Mouse (Mus musculus) liver, postnatal 0 days (tissue): Measurements from ENCODE around the gene Gk. TPM values are rescaled to one million over a fixed set of nuclear protein-coding genes. Genes with fewer than 3 reads are reported as not detected.

Source experiments
- ATAC-seq: fragments of 200-750 bp; cut with Nextera tagmentation; 2 replicates; pipeline ENCODE4 v1.8.0; 2017; ENCODE audit warnings: mild to moderate bottlenecking, moderate library complexity
- DNase-seq: peaks from one replicate; pipeline ENCODE4 v3.0.0-alpha.2; 2016
- H3K27ac ChIP-seq: fragments of 300-500 bp; sonication (generic); 2 replicates; pipeline ENCODE4 v1.5.1; 2014; ENCODE audit warnings: antibody characterized with exemption, moderate library complexity, mild to moderate bottlenecking, low read depth
- H3K27me3 ChIP-seq: fragments of 300-500 bp; sonication (generic); 2 replicates; pipeline ENCODE4 v1.6.1; 2014; ENCODE audit warnings: low read length, control low read depth, mixed read lengths; ENCODE audit not compliant: insufficient read depth
- H3K36me3 ChIP-seq: fragments of 300-500 bp; sonication (generic); replicated peaks from 2 replicates; pipeline ENCODE4 v1.6.1; 2014; ENCODE audit warnings: mild to moderate bottlenecking, control low read depth, low read length, moderate library complexity, mixed read lengths; ENCODE audit not compliant: insufficient read depth
- H3K4me1 ChIP-seq: fragments of 300-500 bp; sonication (generic); 2 replicates; pipeline ENCODE4 v1.6.1; 2014; ENCODE audit warnings: antibody characterized with exemption, mild to moderate bottlenecking, control low read depth; ENCODE audit not compliant: insufficient read depth
- H3K4me2 ChIP-seq: fragments of 300-500 bp; sonication (generic); 2 replicates; pipeline ENCODE4 v1.6.1; 2014; ENCODE audit warnings: low read depth, mild to moderate bottlenecking, low read length, moderate library complexity, mixed read lengths
- H3K4me3 ChIP-seq: fragments of 300-500 bp; sonication (generic); 2 replicates; pipeline ENCODE4 v1.5.1; 2014; ENCODE audit warnings: low read depth, low read length
- H3K9ac ChIP-seq: fragments of 300-500 bp; sonication (generic); replicated peaks from 2 replicates; pipeline ENCODE4 v1.6.1; 2014; ENCODE audit warnings: mild to moderate bottlenecking, moderate library complexity
- H3K9me3 ChIP-seq: fragments of 300-500 bp; sonication (generic); 2 replicates; pipeline ENCODE4 v1.6.1; 2016; ENCODE audit warnings: mild to moderate bottlenecking, control low read depth, low read length, mixed read lengths
- CTCF ChIP-seq: sonication (generic); IDR thresholded peaks from 2 replicates; pipeline ENCODE4 v1.5.1; 2016; ENCODE audit warnings: antibody characterized with exemption, low read depth
- EP300 ChIP-seq: IDR thresholded peaks from 2 replicates; pipeline ENCODE4 v1.6.1; 2016; ENCODE audit warnings: antibody characterized with exemption, low read depth, mild to moderate bottlenecking
- WGBS: fragments of 180-500 bp; shearing (Covaris S2); extraction: QIAGEN DNeasy Blood & Tissue Kit; methylation state at CpG from one replicate; pipeline ENCODE4 v1.1.7; 2014; ENCODE audit not compliant: insufficient replicate concordance; 5-methylcytosine and 5-hydroxymethylcytosine counted together
- polyA plus RNA-seq: library from polyadenylated mRNA; unstranded; fragments of >200 nt; fragmentation: Nextera tagmentation; extraction: Ambion mirVana; gene quantifications from 2 replicates; pipeline ENCODE4 v1.2.1, GENCODE M21; 2015

Gene Gk
- polyA plus RNA-seq, 1 experiment from 2014 or later, result 56.9 TPM

DNA sequence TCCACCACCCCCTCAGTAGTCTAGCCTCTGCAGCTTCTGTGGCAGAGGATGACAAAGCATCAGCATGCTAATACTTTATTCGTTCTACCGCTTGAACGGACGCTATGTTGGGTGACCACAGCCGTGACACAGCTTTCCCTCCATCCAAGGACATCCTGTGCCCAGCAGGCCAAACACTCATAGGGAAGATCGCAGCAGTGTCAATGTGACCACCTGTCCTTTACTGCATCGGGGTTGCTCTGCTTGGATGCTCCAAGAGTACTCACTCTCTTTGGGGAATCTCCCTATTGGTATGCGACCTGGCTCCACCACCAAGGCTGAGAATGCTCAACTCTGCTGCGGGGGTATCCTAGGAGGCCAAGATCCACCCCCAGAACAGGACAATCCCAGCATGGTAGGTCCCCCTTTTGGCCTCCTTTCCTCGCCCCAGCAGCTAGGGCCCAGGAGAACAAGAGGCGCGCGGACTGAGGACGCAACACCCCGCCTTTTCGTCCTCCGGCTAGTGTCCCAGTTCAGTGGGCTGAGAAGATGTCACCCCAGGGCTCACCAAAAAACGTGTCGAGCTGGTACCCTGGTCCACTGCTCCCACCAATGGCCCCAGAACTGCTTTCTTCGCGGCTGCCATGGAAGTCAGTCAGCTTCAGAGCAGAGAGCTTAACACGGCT, 608 bp downstream of the Gk start:
- Histone ChIP-seq H3K4me2 (peak overlapping the region; percentile 72), H3K27ac (peak overlapping the region; percentile 87), H3K9me3 (no peaks in the 10 kb centered on the region), H3K4me3 (peak overlapping the region; percentile 58), H3K4me1 (no peaks in the 10 kb centered on the region), H3K27me3 (no peaks in the 10 kb centered on the region), H3K36me3 (no peaks in the 10 kb centered on the region), H3K9ac (peak overlapping the region; percentile 79)
- no peak for DNase-seq
- ATAC-seq, result peak; percentile 22
- TF ChIP-seq CTCF (no peak), EP300 (no peak)
- WGBS, result 20% methylated on average over 21 of the region's 22 CpGs

DNA sequence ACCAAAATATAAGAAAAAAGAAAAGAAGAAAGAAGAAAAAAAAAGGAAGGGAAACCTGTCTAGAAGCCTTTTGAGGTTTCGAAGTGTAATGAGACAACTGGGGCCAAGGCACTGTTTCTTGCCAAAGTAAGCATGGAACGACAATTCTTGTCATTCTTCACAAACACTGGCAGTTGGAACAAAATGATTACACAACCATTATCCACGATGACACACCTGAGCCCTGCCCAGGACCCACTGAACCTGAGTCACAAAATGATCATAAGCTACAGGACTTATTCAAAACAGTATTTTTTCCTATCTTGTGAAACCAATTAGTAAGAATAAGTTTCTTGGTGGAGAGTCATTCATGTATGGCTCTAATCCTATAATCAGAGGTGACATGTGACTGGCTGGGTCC, 5.3 kb downstream of the Gk start:
- no peak overlapping the region for H3K4me2 ChIP-seq
- H3K4me1 ChIP-seq, result no peaks in the 10 kb centered on the region
- no peaks in the 10 kb centered on the region for H3K36me3 ChIP-seq
- H3K4me3 ChIP-seq, result no peak overlapping the region
- no peaks in the 10 kb centered on the region for H3K9me3 ChIP-seq
- TF ChIP-seq CTCF, result no peak
- no peak for TF ChIP-seq EP300
- WGBS, result 43% methylated on average over 3 of the region's 3 CpGs
- no peak overlapping the region for H3K9ac ChIP-seq
- H3K27me3 ChIP-seq, result no peaks in the 10 kb centered on the region
- no peak for ATAC-seq
- no peak for DNase-seq
- H3K27ac ChIP-seq, result no peak overlapping the region

DNA sequence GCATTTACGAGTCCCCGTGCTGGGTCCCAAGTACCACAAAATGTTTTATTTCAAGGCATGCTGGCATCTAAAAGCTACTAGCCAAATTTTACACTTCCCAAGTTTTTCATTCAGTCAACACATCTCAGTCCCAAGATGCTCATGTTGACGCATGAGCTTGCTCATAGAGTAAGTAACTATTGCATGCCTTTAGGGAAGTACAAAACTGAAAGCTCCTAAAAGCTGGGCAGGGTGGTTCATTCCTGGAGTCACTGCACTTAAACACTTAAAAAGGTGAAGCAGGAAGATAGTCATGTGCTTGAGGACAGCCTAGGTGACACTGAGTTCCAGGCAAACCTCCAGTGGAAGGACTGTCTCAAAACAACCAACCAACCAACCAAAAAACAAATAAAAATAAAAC, 5.9 kb downstream of the Gk start:
- no peak overlapping the region for H3K9ac ChIP-seq
- no peak for ATAC-seq
- no peaks in the 10 kb centered on the region for H3K36me3 ChIP-seq
- TF ChIP-seq CTCF (no peak), EP300 (no peak)
- H3K27me3 ChIP-seq, result no peaks in the 10 kb centered on the region
- no peak for DNase-seq
- no peaks in the 10 kb centered on the region for H3K9me3 ChIP-seq
- no peaks in the 10 kb centered on the region for H3K4me1 ChIP-seq
- H3K4me3 ChIP-seq, result no peak overlapping the region
- H3K27ac ChIP-seq, result no peak overlapping the region
- H3K4me2 ChIP-seq, result no peak overlapping the region
- 76% methylated on average over 3 of the region's 3 CpGs for WGBS

DNA sequence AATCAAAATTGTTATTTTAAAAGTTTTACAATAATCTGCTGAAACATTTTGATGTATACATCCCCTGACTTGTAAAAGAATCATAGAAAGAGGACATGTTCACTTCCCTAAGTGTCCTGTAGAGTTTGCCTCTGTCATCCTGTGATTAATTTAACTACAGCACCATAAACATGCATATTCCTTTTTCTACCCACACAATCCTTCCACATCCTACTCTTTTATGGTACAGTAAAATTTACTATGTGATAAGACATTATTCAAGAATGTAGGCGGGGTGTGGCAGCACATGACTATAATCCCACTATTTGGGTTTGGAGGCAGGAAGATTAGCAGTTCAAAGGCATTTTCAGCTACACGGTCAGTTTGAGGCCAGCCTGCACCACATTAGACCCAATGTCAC, 8.0 kb downstream of the Gk start:
- TF ChIP-seq EP300 (no peak), CTCF (no peak)
- 72% methylated on average over 2 of the region's 2 CpGs for WGBS
- ATAC-seq, result no peak

DNA sequence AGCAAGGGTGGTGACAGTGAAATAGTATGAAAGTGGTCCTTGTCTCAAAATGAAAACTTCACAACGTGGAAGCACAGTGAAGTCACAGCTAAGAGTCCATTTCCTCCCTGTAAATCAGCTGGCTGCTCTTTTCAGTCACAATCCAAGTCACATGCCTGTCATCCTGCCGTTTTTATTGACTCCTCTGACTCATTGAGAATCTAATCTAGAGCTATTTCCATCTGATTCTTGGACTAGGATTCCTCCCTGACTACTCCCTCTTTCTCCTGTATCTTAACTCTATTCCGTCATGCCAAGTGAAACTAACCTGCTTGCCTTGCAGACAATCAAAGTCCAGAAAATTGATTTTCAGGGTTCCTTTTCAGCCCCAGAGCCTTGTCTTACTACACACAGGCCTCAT, 20.6 kb downstream of the Gk start:
- DNase-seq (no peak), ATAC-seq (no peak)
- WGBS, result 50% methylated on average over 3 of the region's 3 CpGs

More for the DNA sequence above, 8.0 kb downstream of the Gk start:
- Histone ChIP-seq H3K4me1 (no peaks in the 10 kb centered on the region), H3K27ac (no peak overlapping the region), H3K4me2 (no peak overlapping the region), H3K9me3 (no peaks in the 10 kb centered on the region), H3K4me3 (no peak overlapping the region), H3K9ac (no peak overlapping the region), H3K27me3 (no peaks in the 10 kb centered on the region), H3K36me3 (no peaks in the 10 kb centered on the region)
- DNase-seq, result no peak

DNA sequence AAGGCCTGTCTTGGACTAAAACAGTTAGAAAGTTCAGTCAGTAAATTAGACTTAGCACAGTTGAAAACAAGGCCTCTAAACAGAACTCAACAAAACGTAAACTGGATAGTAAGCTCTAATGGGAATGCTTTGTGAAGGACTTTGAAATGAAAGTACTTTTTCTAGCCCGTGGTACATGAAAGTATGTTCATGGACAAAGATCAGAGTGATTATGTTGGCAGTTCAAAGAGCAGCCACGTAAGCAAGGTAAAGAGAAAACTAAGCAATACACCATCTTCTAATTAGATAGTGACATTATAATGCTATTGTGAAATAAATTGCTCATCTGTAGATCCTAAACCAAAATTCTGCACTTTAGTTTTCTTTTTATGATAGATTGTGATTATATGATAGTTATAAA, 32.8 kb downstream of the Gk start:
- ATAC-seq, result no peak
- H3K9me3 ChIP-seq, result no peaks in the 10 kb centered on the region

More for the DNA sequence above, 20.6 kb downstream of the Gk start:
- H3K27me3 ChIP-seq, result no peaks in the 10 kb centered on the region
- no peak overlapping the region for H3K4me2 ChIP-seq
- H3K9ac ChIP-seq, result no peak overlapping the region
- H3K36me3 ChIP-seq, result no peaks in the 10 kb centered on the region
- TF ChIP-seq EP300, result no peak
- no peak for TF ChIP-seq CTCF
- H3K9me3 ChIP-seq, result no peaks in the 10 kb centered on the region
- no peaks in the 10 kb centered on the region for H3K4me1 ChIP-seq
- H3K27ac ChIP-seq, result no peak overlapping the region
- no peak overlapping the region for H3K4me3 ChIP-seq

More for the DNA sequence above, 32.8 kb downstream of the Gk start:
- no peaks in the 10 kb centered on the region for H3K27me3 ChIP-seq
- no peaks in the 10 kb centered on the region for H3K4me1 ChIP-seq
- H3K27ac ChIP-seq, result peak overlapping the region; percentile 34; the same call in 1 of the 2 replicates
- no peak for TF ChIP-seq CTCF
- TF ChIP-seq EP300, result peak; percentile 63; the same call in 1 of the 2 replicates
- H3K4me2 ChIP-seq, result no peak overlapping the region
- no peak for DNase-seq
- H3K9ac ChIP-seq, result no peak overlapping the region
- no peaks in the 10 kb centered on the region for H3K36me3 ChIP-seq
- H3K4me3 ChIP-seq, result no peak overlapping the region
- 63% methylated on average over 3 of the region's 3 CpGs for WGBS
